Mouse (Mus musculus): Measurements from ENCODE around the gene Gas7. TPM values are rescaled to one million over a fixed set of nuclear protein-coding genes. Genes with fewer than 3 reads are reported as not detected.

Gene Gas7
- 10 to 100 TPM in 1 of 2 experiments, 1 to 10 TPM in 1; 9.2 to 12.2 TPM for total RNA-seq (2021)
- long read RNA-seq, experiment 1, partial matches to known transcripts: 0 of 2 reads
- long read RNA-seq, experiment 1, other reads (novel, unspliced or antisense): 2 of 2 reads
- long read RNA-seq, experiment 2, partial matches to known transcripts: 0 of 5 reads
- long read RNA-seq, experiment 2, other reads (novel, unspliced or antisense): 5 of 5 reads

DNA sequence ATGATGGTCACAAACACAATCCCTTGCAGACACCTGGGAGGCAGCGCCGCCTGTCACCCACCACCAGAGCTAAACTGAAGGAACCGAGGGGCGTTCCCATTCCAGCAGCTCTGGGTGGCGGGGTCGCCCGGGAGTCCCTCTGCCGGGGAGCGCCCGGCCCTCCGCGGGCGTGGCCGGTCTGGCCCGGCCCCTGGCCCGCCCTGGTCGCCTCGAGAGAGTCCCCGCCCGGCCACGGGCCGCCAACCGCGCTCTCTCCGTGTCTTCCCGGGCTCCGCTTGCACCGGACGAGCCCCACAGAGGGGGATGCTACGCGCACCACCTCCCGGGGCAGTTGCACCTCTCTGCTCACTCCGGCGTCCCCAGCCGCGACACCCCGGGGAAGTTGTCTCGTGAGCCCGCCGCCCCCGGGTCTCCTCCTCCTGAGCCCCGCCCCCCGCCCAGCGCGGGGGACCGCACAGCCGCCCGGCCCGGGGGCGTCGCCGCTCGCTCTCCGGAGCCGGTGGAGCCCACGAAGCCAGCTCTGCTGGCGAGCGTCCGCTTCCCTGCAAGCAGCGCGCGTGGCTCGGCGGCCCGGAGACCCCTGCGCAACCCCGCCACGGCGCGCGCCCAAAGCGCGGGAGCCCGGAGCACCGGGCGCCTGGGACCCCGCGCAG, at the start of gene Gas7:
TSS of gene Gas7 (plus strand) at position 564 of the 653 bp plus-strand sequence.
- DNase-seq: peak; percentile 54

DNA sequence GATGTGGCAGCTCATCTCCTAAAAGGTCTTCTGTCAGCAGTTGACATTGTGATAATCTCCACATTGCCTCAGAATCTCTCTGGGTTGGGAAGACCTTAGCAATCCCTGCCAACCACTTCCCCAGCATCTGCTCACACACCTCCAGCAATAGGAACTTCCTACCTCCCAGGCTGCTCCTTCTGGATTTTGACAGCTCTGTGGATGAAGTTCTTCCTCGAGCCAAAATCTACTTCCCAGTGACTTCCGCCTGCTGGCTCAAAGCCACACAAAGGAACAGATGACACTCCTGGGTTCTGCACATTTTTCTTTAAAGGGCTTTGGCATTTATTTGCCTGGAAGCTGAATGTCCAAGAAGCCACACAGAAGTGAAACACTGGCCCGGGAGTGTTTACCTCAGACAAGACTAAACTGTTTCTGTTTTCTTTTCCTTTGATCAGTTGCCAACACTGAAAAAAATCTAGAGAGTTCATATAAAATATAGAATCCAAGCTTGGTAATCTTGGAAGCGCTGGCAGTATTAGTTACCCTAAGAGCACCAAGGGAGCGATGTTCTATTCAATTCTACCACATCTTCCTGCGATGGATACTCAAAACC, 40.8 kb upstream of the Gas7 start:
- no peak for DNase-seq

DNA sequence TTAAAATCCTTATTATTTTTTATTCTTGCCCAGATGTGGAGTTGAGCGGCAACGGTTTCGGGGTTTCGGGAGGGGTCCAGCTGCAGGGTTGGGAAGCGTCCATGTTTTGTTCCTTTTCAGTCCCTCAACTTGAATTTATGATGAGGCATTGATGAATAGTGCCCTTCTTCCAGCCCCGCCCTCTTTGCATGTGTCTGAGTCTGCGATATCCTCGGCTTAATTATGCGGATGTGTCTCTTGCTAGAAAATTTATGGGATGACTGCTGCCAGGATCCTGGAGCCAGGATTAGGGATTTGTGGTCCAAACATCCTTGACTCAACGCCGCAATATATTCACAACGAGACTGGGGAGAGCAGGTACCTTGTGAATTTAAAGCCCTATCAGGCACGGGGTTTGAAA, 31.7 kb upstream of the Gas7 start:
- no peak for DNase-seq

DNA sequence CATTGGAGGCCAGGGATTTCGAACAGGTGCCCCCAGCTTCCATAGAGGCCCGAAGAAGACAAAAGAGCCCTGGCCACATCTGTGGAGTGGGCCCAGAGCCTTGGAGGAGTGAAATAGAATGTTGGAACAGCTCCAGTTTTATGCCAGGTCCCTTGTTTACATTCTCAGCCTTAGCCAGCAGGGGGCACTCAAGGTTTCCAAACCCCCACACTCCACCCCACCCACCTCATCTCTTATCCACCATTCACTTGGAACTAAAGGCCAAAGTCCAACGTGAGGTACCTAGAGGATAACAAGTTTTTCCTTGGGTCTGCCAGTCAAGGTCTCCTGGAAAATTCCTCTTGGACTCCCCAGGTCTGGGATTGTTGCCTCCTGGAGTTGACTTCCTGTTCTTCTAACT, 27.0 kb upstream of the Gas7 start:
- DNase-seq: no peak

DNA sequence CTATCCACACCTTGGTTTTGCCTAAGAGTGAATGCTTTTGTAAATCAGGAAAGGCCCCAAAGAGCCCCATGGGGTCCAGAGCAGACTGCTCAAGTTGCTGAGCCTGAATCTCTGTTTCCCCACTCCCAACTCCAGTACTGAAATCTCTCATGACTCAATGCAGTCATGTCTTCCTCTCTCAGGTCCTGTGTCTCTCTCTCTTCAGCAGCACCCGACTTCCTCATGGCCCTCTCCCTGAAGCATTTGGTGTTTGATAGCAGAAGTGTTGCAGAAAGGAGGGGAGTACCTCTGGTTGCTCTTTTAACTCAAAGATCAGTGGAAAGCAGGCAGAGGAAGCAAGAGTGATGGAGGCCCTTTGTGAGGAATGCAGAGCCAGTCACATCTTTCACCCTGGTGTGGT, 25.4 kb upstream of the Gas7 start:
- DNase-seq: no peak

DNA sequence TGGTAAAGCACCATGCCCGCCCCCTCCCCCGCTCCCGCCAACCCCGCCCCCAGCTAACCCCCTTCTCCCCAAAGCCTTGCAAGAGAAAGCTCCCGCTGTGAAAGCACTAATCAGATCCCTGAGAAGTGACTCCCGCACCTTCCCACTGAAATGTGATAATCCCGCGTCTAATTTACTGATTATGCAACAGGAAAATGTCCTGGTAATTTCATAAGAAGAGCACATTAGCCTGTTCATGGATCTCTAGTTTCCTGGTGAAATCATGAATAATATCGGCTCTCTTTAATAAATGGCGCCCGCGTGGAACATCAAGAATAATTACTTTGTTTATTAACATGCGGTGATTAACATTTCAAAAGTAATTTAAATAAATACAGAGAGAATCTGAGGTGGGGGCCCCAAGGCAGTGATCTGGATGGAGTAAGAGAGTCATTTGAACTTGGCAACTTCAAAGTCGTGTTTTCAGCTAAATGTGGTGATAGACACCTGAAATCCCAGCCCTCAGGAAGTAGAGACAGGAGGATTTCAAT, 24.1 kb upstream of the Gas7 start:
- no peak for DNase-seq

DNA sequence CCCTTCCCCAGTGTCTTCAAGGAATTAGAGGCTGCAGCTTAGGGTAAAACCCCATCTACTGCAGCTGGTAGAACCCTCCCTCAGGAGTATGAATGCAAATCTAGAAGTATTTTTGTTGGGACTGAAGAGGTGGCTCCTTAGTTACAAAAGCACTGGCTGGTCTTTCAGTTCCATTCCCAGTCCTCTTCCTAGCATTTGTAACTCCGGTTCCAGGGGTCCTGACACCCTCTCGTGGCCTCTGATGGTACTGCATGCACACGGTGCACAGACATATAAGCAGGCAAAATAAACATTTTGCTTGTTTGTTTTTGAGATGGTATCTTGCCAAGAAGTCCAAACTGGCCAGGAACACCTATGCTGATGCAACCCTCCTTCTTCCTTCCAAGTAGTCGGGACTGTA, 23.4 kb upstream of the Gas7 start:
- no peak for DNase-seq

DNA sequence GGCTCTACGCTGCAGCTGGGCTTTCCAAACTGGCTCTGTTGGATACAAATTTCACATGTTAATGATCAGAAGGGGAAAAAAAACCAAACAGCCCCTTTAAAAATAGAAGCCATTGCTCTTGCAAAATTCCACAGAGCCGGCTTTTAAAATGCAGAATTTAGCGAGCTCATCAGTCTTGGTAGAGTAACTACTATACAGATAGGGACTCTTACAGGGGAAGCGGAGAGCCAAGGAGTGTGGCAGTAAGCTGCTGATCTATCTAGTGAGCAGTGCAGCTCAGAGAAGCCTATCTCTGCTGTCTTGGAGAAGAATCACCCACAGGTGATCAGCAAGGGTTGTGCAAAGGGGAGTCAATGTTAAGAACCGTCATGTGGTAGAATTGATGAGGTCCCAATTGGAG, 21.5 kb upstream of the Gas7 start:
- no peak for DNase-seq

DNA sequence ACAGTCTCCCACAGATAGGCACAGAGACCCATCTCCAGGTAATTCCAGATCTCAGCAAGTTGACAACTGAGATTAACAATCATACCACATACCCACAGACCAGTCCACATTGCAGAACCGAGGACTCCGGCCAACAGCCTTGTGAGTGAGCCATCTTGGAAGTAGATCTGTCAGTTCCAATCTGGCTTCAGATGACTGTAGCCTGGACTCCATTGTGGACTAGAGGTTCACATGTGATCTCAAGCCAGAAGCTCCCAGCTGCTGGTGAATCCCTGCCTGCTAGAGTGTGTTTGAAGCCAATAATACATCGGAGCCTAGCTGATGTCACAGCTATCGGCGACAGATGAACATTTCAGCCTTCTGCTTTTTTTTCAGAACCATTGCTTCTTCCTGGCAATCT, 16.5 kb upstream of the Gas7 start:
- peak; percentile 46 for DNase-seq

DNA sequence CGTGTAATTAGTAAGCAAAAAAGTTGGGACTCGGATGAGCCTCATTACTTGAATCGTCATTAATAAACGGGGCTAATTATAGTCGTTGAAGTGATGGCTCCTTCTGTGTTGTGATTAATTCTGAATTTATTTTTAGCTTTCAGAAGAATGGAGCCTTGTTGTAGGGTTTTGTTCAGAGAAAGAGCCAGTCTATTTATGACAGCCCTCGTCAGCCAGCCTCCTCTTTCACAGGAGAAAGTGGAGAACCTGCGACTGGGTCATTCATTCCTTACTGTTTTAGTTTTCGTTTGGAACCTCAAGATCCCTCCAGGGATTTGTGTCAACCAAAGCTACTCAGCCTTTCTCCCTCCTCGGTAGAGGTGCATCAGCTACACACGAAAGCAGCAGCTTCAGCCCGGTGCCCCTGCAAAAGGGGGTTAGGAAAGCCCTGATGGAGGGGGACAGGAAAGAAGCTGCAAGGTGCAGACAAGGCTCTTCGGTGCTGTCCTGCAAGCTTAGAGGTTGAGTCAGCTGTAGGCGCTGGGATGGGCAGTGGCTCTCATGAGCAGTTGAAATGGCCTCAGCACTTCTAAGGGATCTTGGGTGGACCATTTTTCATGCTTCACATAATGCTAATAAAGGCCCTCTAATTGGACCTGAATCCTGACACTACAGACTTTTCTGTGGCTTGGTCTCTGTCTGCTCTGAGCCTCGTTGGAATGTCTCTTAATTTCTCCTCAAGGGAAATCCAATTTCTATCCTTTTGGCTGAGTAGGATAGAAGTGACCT, 10.0 kb upstream of the Gas7 start:
- no peak for DNase-seq

DNA sequence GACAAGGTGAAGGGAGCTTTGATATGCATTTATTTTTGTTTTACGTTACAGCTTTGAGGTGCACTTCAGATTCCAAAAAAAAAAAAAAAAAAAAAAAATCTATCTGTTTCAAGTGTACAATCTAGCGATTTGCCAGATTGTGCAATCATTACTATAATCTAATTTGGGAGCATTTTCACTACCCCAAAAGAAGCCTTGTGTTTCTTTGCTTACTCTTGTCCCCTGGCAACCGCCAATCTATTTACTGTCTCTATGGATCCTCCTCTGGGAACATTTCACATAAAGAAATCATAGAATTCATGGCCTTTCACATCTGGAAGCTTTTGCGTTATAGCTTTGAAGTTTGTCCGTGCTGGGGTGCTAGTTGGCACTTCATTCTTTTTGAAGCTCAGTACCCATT, 3.7 kb upstream of the Gas7 start:
- no peak for DNase-seq

DNA sequence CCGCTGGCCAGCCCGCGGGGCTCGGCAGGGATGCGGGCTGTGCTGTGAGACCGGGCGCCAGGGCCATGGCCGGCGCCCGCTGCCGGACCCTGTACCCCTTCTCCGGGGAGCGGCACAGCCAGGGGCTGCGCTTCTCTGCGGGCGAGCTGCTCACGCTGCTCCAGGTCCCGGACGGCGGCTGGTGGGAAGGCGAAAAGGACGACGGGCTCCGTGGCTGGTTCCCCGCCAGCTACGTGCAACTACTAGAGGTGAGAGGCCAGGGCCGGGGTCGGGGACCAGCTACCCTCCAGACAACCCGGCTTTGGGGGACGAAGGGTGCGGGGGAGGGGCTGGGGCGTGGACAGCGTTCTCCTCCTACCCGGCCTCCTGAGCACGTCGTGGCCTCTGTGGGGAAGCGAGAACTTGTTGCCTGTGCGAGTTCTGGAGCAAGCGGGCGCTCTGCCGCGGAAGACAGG, 317 bp downstream of the Gas7 start:
- peak; percentile 34 for DNase-seq

DNA sequence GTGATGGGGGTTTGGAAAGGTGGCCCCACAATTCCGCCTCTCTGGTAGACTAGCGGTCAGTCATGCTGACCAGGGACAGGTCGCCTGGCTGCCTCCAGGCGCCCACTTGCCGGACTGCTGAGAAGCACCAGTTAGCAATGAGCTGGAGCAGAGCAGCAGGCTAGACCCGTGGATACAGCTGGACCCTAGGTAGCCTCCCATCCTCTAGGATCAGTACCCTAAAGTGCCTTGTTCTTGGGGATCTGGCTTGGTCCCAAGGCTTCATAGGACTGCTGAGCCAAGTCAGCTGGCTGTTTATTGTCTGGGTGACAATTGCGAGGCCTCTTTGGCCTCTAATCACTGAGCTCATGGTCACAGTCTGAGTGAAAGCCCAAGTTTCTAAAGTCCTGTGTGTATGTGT, 792 bp downstream of the Gas7 start:
- DNase-seq: no peak

DNA sequence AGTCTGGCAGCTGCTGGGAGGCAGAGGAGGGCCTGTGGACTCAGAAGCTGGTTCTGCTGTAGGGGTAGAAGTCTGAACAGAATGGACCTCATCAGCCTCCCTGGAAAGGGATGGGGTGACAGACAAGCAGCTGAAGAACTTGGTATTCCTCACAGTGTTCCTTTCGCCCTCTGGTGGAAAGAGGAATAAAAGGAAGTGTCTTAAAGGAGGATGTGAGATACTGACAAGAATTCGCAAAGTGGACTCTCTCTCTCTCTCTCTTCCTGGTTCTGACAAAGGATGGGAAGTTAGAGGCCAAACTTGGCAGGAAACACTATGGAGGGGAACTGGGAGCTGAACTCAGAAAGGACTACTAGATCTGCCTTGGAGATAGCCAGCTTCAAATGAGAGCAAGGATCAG, 2.9 kb downstream of the Gas7 start:
- no peak for DNase-seq

DNA sequence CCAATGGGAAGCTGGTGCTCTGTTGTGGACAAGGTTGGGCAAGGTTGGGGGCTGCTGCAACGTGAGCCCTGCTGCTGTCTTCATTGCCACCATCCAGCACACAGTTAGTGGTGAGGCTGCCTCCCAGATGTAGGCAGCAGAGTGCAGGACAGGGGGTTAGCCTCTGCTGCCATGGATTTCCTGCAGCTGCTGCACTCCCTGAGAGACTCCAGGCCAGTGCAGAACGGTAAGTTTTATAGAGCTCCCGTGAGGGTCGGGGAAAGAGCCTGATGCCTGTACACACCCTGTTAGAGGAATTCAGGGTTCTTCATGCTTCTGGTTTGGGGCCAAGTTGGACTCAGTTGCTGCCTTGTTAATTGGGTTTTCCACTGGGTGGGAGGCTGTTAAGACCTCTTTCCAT, 11.9 kb downstream of the Gas7 start:
- DNase-seq: no peak

DNA sequence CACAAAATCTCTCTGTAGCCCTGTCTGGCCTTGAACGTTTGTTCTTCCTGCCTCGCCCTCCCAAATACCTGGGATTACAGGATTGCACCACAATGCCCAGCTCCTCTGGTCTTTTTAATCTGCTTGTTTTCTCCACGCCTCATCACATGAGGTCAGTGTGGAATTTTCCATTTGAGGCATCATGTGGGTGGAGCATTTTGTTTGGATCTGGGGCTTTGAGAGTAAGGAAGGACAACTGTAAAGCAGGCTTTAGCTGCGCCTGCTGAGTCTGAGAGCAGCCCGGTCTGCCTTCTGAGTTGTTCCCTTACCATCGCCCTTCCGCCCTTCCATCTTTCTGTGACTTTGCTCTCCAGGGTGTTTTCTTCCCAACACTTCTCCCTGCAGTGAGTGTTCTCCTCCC, 13.6 kb downstream of the Gas7 start:
- DNase-seq: peak; percentile 45

DNA sequence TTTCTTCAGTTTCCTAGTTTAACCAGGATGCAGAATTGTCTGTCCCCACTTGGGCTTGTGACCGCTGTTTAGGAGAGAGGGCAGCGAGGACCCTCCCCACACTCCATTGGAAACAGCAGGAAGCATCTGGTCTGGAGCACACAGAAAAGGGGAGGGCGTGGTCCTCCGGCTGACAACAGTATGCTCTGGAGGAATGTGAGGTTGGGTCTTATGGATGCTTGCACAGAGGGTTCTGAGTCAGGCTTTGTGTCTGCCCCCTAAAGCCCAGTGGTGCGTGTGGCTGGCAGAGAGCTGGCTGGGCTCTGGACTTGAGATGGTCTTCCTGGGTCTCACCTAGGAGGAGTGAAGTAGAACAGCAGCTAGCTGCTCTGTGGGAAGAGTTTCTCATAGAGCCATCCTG, 19.4 kb downstream of the Gas7 start:
- DNase-seq: no peak

DNA sequence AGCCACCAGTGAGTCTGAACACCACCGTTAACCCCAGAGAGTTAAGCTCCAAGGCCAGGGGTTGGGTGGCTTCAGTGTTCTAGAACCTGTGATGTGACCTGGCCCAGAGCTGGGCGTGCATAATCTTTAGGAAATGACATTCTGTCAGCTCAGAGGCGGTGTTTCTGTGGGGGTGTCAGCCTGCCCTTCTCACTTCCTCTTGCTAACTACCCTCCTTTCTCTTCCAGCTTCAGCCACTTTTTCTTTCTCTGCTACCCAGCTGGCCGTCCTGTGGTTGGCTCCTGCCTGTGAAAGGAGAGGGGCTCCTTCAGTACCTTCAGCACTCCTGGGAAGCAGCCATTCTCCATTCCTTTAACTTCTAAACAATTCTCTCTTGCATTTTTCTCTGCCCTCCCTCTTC, 24.3 kb downstream of the Gas7 start:
- DNase-seq: no peak

DNA sequence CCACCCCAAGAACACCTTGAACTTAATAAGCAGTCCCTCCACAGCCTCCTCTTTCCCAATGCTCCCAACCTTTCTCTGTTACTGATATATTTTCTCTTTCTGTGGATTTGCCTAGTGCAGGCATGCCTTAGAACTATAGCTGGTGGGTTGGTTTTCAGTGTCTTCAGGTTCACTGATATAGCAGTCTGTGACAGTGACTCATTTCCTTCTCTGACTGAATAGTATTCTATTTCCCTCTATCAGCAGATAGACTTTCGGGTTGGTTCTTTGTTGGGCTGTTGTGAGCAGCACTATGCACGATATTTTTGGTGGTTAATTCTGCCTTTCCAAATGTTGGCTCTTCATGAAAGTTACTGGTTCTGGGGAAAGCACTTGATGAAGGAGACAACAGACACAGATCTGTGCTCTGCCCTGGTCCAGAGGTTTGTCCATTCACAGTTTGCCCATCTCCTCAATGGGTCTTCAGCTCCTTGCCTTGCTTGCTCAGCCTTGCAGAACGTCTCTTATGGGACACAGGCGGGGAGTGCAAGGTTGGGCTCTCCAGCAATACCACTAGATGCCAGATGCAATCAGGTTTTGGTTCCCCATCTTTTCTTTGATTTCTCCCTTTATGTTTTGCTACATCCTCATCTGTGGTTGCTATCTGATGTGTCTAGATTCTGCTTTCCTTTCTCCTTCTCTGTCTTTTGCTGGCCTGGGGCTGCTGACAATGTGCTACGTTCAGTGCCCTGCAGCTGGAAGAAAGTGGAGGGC, 25.1 kb downstream of the Gas7 start:
- DNase-seq: no peak

DNA sequence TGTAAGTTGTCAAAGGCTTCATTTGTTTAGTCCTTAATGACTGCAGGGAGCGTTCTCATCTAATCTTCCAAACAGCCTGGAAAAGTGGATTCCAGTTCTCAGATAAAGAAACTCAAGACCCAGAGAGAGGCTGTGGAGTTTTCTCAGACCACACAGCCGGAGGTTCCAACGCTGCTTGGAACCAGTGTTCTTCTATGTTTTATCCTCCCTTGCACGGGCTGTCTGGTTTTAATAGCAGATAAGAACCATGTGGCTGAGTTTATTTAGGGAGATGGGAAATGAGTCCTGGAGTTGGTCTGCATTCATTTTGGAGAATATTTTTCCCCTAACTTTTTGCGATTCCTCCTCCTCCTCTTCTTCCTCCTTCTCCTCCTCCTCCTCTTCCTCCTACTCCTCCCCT, 26.5 kb downstream of the Gas7 start:
- no peak for DNase-seq

DNA sequence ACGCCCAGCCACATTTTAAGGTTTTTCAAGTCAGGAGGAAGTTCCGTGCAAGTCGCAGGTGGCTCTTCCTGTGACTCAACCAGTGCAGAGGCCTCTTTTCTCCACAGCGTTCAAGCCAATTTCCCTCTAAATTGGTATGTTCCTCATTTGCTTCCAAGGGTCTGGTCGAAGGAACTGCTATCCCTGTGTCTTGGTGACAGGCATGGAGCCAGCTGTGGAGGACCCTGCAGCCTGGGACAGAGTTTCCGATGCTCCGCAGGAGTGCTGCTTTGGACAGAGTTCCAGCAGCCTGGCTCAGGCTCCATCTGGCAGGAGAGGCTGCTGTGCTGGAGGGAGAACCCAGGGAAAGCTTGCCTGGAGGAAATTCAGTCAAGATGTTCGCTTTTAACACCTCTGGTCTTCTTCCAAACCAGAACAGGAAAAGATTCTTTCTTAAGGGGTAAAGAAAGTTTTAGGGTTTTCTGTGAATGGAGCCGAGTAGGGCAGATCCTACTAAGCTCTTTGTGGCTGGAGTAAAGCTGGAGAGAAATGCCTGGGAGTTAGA, 27.1 kb downstream of the Gas7 start:
- peak; percentile 55 for DNase-seq

DNA sequence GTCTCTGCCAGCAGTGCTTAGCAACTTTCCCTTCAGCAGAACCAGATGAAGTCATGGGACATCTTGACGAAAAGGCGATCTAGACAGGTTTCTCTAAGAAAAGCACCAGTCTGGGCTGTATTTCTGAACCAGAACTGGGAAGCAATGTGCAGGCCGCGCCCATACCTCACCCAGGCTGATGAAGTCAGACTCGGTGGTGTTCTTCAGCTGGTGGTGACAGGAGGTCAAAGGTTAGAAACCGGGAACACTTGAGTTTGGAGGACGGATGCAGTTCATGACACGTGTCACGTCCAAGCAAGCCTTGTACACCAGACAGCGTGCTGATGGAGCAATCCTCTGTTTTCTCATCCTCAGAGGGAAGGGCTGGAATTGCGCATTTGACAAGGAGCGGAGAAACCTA, 32.9 kb downstream of the Gas7 start:
- DNase-seq: no peak

All from gastrocnemius, postnatal 25 days (tissue).